Mouse (Mus musculus): Measurements from ENCODE around the gene Cldn13. TPM values are rescaled to one million over a fixed set of nuclear protein-coding genes. Genes with fewer than 3 reads are reported as not detected.

The Cldn13 gene
- total RNA-seq, 2 experiments from 2014 or later = 5.3 to 19.0 TPM

Other genes starting within 250 kb of the Cldn13 start
- gene Limk1, start 226.9 kb downstream of the Cldn13 start, total RNA-seq (2015) = 14.1 and 15.2 TPM in 2 replicates
- 11.5 and 16.6 TPM in 2 replicates for gene Limk1, start 226.9 kb downstream of the Cldn13 start, total RNA-seq (2017)
- gene Eln, start 168.2 kb downstream of the Cldn13 start, total RNA-seq (2015) = not detected in 2 replicates
- not detected in 2 replicates for gene Eln, start 168.2 kb downstream of the Cldn13 start, total RNA-seq (2017)
- not detected in 2 replicates for gene Tmem270, start 8.8 kb downstream of the Cldn13 start, total RNA-seq (2015)
- gene Tmem270, start 8.8 kb downstream of the Cldn13 start, total RNA-seq (2017) = not detected in 2 replicates
- gene Mettl27, start 16.8 kb upstream of the Cldn13 start, total RNA-seq (2015) = 1.9 and 3.9 TPM in 2 replicates
- gene Mettl27, start 16.8 kb upstream of the Cldn13 start, total RNA-seq (2017) = 0.92 and 3.4 TPM in 2 replicates
- not detected in 2 replicates for gene Cldn4, start 31.4 kb upstream of the Cldn13 start, total RNA-seq (2015)
- not detected in 2 replicates for gene Cldn4, start 31.4 kb upstream of the Cldn13 start, total RNA-seq (2017)
- not detected in 2 replicates for gene Cldn3, start 70.7 kb upstream of the Cldn13 start, total RNA-seq (2015)
- not detected in 2 replicates for gene Cldn3, start 70.7 kb upstream of the Cldn13 start, total RNA-seq (2017)
- 133 and 142 TPM in 2 replicates for gene Abhd11, start 93.6 kb upstream of the Cldn13 start, total RNA-seq (2015)
- gene Abhd11, start 93.6 kb upstream of the Cldn13 start, total RNA-seq (2017) = 59.3 and 65.3 TPM in 2 replicates
- 0.39 and 1.2 TPM in 2 replicates for gene Stx1a, start 108.0 kb upstream of the Cldn13 start, total RNA-seq (2015)
- 0.04 and 0.44 TPM in 2 replicates for gene Stx1a, start 108.0 kb upstream of the Cldn13 start, total RNA-seq (2017)
- 18.0 and 18.6 TPM in 2 replicates for gene Dnajc30, start 148.7 kb upstream of the Cldn13 start, total RNA-seq (2015)
- gene Dnajc30, start 148.7 kb upstream of the Cldn13 start, total RNA-seq (2017) = 7.4 and 8.9 TPM in 2 replicates
- 60.7 and 61.7 TPM in 2 replicates for gene Bud23, start 149.4 kb upstream of the Cldn13 start, total RNA-seq (2015)
- gene Bud23, start 149.4 kb upstream of the Cldn13 start, total RNA-seq (2017) = 55.7 and 78.6 TPM in 2 replicates
- gene Vps37d, start 162.7 kb upstream of the Cldn13 start, total RNA-seq (2015) = not detected in 2 replicates
- not detected in 2 replicates for gene Vps37d, start 162.7 kb upstream of the Cldn13 start, total RNA-seq (2017)
- gene Mlxipl, start 174.4 kb upstream of the Cldn13 start, total RNA-seq (2015) = 0.07 and 0.27 TPM in 2 replicates
- gene Mlxipl, start 174.4 kb upstream of the Cldn13 start, total RNA-seq (2017) = not detected in 2 replicates
- 10.9 and 11.0 TPM in 2 replicates for gene Tbl2, start 234.1 kb upstream of the Cldn13 start, total RNA-seq (2015)
- gene Tbl2, start 234.1 kb upstream of the Cldn13 start, total RNA-seq (2017) = 14.9 and 18.7 TPM in 2 replicates

Measured in megakaryocyte progenitor cell, adult 5-6 weeks (primary cell).